Mouse (Mus musculus) right cerebral cortex, postnatal 4 days (tissue): ENCODE data around the gene Phc2.
"Not testable (repeated sequence)": the region's sequence is repeated elsewhere in the genome, so short reads cannot be mapped to it uniquely, and the experiment has no call there.

Experiments used
- DNase-seq: peaks from one replicate; pipeline ENCODE4 v3.0.0-alpha.2; 2022

Gene Phc2

GRCm38 (mm10) chr4:128646762-128647161, 7.7 kb upstream of the Phc2 start:
- DNase-seq: no peak

DNA sequence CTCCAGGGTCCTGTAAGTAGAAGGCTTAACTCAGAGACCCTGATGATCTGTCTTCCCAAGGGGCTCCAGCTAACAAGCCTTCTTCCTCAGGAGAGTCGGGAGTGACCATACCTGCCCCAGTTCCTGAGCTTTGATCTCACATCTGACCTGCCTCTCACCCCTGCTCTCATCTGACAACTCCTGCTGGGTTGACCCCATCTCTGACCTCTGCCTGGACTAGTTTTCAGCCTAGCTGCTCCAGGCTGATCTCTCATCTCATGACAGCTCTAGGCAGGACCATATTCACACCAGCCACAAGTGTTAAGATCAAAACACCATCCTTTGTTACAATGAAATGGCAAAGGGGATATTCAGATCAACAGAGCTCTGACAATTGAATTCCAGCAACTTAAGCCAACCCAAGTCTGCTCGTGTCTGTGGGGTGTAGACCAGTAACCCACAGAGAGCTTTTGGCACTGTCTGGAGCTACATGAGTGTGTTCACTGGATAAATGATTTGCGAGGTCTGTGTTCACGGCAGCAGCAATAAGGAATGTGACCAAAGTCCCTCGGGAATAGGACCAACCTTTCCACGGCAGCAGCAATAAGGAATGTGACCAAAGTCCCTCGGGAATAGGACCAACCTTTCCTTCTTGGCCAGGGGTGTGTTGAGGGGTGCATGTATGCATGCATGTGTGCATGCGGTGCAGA, 5.8 kb upstream of the Phc2 start:
- no peak for DNase-seq

DNA sequence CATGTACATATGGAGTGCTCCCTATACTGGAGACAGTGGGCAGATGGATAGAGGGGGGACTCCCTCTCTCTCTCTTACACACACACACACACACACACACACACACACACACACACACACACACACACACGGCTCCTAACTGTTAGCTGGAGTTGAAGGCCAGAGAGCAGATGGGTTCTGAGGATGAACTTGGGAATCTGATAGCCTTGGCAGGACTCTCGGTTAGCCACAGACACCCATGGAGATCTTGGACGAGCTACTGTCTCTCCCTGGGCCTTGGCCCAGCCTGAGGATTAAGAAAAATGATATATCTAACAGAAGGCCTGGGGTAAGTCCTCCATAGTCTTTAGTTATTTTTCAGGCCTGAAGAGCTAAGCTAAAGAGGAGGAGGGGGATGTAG, 3.0 kb upstream of the Phc2 start:
- DNase-seq: no peak

GRCm38 (mm10) chr4:128652584-128653298, 1.8 kb upstream of the Phc2 start:
- no peak for DNase-seq

DNA sequence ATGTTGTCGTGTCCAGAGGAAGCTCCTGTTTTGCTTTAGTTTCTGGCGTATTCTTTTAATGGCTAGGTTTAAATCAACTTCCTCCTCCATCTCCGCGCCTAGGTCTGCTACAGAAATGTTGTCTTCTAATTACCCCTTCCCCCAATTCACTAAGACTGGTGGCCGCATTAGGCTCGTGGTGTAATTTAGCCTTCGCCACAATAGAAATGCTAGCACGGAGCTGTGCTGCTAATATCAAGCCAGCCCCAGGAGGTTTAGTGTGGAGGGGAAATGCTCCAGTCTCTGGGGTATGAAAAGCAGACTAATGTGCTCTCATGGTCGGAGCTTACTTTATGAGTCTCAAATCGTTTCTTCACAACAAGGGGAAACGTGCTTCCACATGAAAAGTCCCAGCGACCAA, 944 bp downstream of the Phc2 start:
- no peak for DNase-seq

DNA sequence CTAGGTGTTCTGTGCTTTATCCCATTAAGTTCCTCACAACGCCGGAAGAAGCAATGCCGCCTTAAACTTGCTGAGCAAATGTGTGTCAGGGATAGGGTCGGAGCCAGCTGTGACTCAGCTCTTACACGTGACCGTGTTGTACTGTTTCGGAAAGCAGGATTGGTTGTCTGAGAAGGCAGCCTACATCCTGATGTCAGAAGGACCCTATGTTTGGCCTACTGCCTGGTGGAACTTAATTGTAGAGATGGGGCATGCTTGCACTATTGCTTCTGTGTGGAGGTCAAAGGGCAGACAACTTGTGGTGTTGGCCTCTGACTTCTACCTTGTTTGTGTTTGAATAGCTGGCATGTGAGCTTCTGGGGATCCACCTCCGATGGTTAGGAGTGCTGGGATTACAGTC, 5.7 kb downstream of the Phc2 start:
- DNase-seq: no peak

DNA sequence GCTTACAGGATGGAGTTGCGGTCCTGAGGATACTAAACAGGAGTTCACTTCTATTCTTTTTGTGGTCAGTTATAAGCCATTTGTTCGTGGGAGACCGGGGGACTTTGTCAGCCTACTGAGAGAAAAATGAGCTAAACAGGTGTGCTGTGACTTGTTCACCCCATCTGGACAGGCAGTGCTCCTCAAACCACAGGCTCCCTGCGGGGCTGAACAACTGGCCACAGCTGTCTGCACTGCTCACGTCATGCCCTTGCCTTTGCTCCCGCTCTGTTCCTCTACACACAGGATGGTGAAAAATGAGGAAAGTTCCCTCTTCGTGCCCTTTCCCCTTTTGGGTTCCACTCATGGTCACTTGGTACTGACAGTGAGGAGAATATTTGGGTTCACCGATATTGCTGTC, 6.6 kb downstream of the Phc2 start:
- DNase-seq: no peak

GRCm38 (mm10) chr4:128664002-128664401, 9.5 kb downstream of the Phc2 start:
- no peak for DNase-seq

GRCm38 (mm10) chr4:128666362-128666761, 11.9 kb downstream of the Phc2 start:
- not testable (repeated sequence) for DNase-seq

GRCm38 (mm10) chr4:128667195-128667594, 12.7 kb downstream of the Phc2 start:
- DNase-seq: not testable (repeated sequence)

DNA sequence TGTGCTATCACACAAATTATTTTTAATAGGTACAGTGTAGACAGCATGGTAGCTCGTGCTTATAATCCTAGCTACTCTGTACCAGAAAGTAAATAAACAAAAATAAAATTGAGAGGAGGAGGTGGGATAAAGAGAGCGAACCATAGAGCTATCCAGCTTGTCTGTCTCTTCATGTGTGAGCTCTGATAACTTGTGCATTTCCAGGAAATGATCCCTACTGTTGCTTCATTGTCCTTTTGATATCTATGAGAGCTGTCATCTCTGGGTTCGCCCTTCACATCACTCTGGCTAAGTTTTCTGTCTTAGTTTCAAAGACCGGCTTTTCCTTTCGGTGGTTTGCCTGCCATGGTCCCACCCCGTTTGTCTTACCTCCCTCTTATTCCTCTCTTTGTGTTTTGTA, 14.7 kb downstream of the Phc2 start:
- DNase-seq: no peak

DNA sequence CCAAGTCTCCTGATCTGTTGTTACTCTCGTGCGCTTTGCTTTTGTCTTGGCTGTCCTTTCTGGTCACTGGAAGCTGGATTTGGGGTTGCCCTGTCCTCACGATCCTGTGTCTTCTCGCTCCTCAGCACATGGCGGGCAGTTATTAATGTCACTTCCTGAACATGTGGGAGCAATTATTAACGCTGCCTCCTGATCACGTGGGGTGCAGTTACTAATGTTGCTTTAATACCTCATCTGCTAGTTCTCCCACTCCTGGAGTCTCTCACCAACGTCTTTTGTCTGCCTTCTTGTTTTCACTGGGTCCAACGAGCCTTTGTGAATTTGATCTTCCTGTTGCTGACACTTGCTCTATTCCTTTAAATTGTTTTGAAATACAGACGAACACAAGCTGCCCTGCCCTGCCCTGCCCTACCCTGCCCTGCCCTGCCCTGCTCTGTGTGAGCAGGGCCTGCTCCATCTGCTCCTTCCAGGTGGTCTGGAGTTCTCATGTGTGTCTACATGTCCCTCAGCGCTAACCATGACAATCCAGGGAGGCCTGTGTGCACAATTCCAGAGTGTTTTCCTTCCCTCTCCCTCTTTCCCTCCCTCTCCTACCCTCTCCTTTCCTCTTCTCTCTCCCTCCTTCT, 16.2 kb downstream of the Phc2 start:
- DNase-seq: no peak

DNA sequence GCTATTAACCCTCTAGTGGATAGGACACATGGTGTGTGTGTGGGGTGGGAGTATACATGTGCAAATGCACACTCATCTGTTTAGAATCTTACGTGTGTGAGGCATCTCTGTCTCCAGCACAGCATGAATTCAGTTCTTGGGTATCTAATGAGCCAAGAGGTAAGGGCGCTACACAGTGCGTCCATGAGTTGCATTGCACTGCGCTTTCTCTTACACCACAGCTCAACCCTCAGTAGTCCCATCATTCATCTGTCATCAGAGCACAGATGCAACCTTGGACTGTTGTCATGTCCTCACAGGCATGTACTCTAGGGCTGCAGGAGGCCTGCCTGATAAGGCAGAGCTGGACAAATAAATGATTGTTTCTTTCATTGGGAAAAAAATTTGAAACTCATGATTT, 18.0 kb downstream of the Phc2 start:
- DNase-seq: no peak

DNA sequence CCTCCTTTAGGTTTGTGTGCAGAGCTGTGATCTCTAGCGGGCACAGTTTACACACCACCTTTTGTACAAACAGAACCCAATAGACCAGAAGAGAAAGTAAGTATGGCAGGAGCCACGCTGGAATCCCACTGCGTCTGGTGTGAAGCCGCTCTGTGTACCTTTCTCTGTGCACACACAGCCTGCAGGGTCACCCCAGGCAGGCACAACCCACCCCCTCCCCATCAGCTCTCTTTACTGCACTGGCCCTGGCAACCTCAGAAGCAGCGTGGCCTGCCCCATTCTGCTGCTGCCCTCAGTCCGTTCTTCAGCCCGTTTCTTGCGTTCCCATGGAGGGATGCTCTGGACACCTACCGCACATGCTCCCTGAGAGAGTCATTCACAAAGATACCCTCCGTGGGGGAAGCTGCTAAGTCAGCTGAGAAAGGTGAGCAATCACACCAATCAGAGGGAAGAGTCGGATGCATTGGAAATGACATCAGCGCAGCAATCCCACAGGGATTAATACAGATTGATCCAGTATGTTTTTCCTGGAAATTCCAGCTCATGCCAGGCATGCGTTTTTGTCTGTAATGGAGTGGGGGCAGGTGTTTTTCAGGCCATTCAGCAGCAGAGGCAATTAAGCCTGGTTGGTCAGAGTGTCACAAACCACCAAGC, 24.2 kb downstream of the Phc2 start:
- DNase-seq: no peak

DNA sequence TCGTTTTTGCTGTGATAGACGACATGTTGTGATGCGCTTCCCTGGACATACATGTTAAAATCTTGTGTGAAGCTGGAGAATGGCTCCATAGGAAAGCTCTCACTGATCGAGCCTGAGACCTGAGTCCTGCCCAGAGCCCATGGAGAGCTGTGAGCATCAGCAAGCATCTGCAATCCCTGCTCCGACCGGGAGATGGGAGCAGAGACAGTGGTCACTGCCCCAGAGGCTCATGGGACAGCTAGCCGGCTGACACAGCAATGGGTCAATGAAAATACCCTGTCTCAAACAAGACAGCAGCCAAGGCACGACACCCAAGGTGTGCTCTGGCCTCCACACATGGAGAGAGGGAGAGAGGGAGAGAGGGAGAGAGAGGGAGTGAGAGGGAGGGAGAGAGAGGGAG, 26.6 kb downstream of the Phc2 start:
- DNase-seq: no peak

DNA sequence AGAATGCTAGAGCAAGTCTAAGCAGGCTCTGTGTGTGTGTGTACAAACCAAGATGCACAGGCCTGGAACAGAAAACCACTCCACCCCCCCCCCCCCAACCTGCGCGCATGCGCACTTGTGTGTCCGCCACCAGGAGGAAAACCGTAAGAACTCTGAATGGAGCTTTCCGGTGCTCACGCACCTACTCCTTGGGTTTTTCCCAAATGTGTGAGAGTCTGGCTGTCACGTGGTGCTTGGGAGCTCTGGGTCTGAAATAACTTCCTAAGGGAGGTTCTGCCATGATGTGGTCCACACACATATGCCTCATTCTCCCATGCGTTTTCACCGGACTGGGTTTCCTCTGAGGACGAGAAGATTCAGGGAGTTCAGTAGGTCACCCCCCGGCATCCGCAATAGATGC, 27.8 kb downstream of the Phc2 start:
- DNase-seq: no peak

- no peak for DNase-seq
These were observed 29.2 kb downstream of the Phc2 start for GRCm38 (mm10) chr4:128683706-128684105.

- no peak for DNase-seq
These were observed 29.6 kb downstream of the Phc2 start for GRCm38 (mm10) chr4:128684108-128684507.

DNA sequence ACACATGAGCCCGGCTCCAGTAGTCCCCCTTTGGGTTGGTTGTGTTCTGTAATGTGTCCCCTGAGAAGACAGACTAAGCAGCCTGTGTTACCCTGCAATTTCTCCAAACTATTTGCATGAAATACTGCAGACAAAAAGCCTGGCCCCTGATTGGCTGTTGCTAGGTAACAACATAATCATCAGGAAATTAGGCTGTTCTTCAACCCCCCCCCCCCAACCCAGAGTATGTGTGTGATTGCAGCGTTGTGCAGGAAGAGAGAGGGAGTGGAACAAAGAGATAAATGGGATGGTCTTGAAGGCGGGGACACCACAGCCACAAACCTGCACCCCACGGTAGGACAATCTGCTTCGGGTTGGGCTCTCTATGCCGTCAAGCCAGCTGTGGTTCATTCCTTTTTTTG, 34.0 kb downstream of the Phc2 start:
- DNase-seq: peak; percentile 69

DNA sequence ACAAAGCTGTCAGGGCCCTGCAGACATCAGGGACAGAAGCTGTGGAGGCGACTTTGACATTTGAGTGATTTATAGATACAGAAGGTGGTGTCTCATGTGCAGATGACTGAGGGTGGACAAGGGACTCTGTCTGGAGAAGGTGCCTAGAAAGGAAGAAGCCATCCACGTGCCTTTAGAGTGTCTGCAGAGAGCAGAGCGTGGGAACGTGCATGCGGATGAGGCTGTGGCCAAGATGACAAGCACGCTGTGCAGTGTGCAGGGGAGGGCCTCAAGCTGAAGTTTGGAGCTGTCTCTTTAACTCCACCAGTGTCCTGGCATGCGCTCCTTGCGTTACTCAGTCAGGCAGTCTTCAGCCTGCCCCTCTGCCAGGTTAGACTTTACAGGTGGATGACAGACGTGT, 34.5 kb downstream of the Phc2 start:
- peak; percentile 35 for DNase-seq

DNA sequence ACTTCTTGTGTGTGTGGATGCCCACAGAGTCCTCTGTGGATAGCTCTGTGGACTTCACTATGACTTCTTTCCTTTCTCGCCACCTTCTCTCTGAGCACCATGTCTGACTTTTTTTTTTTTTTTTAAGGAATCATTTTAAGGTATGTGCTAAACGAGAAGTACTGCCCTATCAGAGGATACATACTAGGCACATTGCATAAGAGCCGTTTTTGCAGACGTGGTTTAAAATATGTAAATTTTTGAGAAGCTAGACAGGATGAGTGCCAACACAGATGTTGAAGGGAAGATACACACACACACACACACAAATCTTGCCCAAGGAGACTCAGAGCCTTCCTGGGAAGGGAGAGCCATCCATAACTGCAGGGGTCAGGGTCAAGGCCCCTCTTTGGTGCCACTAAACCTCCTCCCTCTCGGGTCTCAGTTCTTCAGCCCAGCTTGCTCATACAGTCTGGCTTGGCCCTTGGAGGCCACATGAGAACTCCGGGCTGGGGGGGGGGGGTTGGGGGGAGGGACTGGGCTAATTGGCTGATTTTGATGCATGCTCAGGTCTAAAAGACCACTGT, 35.3 kb downstream of the Phc2 start:
- no peak for DNase-seq

- no peak for DNase-seq
These were observed 36.7 kb downstream of the Phc2 start for GRCm38 (mm10) chr4:128691195-128691594.

DNA sequence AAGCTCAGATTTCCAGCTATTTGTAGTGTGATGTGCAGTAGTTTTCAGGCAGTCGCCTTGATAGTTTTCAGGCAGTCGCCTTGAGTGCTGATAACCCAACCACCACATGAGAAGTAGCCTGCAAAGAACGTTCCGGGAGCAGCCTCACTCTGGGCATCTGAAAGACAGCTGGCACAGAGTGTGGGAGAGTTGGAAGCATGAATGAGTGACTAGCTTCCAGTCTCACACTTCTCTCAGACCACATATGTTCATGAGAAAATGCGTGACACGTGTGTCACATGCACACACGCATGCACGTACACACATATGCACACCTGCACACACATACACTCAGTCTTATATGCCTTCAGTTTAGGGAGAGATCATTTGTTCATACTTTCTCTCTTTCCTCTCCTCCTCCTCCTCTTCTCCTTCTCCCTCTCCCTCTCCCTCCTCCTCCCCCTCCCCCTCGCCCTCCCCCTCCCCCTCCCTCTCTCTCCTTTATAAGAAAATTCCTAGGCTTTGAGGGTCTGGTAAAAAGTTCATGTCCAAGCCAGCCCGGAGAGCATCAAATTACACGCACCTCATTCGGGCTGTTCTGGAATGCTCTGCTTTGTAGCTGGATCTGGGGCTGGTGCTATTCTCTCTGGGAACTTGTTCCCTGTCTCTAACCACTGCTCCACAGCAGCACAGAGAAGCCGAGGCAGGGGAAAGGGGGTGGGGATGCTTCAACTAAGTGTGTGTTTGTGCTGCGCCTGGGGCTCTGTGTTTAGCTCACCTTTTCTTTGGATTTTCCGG, 37.8 kb downstream of the Phc2 start:
- no peak for DNase-seq
